Mouse (Mus musculus) thymus, postnatal 25 days (tissue): ENCODE data around the gene Abhd18.

Experiments
- DNase-seq: peaks from one replicate; pipeline ENCODE4 v3.0.0; 2022

Abhd18 gene

GRCm38 (mm10) chr3:40951365-40951764 lies 104.6 kb downstream of the Abhd18 start:
- no peak for DNase-seq

DNA sequence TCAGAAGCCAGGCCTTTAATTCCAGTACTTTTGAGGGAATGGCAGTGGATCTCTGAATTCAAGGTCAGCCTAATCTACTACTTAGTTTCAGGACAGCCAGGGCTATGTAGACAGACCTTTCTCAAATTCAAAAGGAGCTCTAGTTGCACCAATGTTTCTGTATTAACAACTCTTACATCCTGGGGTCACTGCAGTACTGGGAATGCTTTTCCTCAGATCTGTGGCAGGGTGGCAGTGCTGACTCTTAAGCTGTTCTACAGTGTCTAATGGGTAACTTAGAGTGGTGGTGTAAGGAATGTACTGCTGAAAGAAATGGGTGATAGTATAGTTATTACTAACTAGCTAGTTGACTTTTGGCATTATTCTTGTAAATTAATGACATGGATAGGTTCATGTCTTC lies 105.8 kb downstream of the Abhd18 start:
- no peak for DNase-seq

GRCm38 (mm10) chr3:40954792-40955191 lies 108.0 kb downstream of the Abhd18 start:
- DNase-seq = no peak

DNA sequence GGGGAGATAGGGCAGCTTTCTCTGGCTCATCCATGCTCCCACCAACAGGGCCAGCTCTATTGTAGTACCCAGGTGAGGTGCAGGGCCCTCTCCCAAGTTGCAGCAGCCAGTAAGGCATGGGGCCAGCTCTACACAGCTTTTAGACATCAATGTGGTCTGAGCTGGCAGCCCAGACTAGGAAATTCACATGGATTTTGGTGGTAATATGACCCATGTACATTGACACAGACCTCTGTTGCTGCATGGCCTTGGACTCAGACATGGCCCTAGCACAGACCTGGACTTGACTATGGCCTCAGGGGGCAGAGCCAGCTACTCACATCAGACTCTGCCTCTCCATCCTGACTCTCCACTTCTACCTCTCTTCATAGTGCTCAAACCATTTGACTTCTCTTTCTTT lies 112.1 kb downstream of the Abhd18 start:
- DNase-seq = no peak

DNA sequence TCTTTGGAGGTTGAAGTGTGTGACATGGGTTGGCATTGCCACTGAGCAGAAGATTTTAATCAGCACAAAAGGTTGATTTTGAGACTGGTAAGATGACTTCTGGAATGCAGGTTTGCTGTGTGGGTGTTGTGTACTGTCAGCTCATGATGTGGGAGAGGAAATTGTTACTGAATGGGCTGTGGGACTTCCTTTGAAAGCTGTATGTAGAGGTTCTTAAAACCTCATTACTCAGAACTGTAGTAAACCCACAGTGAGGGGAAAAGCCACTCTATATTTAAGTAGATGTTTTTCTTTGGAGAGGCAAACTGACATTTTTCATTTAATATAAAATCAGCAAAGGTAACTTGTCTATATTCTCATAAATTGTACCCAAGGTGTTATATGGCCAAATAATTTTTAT lies 134.0 kb downstream of the Abhd18 start:
- DNase-seq = no peak

- no peak for DNase-seq
These were observed 140.8 kb downstream of the Abhd18 start for GRCm38 (mm10) chr3:40987539-40987938.
